Mouse (Mus musculus): ENCODE data around the gene Mmp19.
A peak's percentile ranks its signal among the peaks of the same experiment; 100 is the strongest.
"Not testable (repeated sequence)": the region's sequence is repeated elsewhere in the genome, so short reads cannot be mapped to it uniquely, and the experiment has no call there.

The Mmp19 gene

DNA sequence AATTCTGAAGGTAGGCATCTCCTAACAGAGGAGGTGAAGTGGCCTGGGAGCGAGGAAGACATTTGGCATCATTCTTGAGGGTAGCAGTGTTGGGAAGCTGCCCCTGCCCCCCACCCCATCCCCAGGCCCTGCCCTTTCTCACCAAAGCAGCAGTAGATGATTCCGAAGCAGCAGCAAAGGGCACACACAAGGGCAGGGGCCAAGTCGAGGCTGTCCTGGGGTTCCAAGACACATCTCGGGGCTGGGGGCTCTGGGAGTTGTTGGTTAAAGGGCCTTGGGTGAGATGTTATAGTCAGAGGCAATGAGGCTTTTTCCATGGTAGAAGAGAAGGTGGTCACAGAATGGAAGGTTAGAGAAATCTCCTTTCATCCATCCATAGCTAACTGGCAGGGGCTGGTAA is 12.2 kb downstream of the Mmp19 start:
- DNase-seq: no peak

DNA sequence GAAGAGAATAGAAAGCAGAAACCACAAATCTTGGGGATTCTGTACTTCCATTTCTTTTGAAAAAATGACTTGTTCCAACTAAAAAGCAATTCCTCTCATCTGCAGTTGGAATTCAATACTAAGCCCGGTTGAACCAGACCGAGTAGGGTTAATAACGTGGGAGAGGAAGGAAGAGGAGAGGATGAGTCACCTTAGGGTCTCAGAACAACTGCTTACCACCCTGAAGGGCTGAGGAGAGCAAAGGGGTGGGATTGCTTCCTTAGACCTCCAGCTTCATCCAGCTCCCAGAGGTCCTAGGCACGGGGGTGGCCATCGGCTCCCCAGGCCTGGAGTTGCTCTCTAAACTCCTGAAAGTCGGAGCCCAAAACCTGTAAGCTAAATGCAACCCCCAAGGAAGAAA is 12.7 kb downstream of the Mmp19 start:
- DNase-seq: no peak

DNA sequence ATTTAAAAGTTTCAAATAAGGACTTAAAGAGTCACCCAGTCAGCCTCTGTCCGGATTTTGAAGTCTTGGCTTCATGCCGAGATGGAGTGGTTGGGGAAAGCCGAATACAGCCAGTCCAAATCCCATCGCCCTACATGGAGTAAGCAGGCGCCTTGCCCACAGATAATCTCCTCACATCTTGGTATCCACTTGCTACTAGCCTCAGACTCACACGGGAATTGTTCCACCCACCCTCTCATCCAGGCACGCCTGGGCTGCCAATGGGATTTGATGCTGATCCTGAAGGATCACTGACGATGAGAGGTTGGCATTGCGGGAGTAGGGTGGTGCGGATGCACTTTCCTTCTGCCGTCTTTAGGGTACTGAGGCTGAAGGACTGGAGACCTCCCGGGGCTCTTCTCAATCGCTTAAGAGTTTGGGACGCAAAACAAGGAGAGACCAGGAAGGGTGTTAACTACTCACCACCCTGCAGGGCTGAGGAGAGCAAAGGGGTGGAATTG is 13.1 kb downstream of the Mmp19 start, which contains the start of gene Dnajc14:
TSS of gene Dnajc14 (plus strand) at position 292 of the 500 bp plus-strand sequence.
- DNase-seq: peak; percentile 81

DNA sequence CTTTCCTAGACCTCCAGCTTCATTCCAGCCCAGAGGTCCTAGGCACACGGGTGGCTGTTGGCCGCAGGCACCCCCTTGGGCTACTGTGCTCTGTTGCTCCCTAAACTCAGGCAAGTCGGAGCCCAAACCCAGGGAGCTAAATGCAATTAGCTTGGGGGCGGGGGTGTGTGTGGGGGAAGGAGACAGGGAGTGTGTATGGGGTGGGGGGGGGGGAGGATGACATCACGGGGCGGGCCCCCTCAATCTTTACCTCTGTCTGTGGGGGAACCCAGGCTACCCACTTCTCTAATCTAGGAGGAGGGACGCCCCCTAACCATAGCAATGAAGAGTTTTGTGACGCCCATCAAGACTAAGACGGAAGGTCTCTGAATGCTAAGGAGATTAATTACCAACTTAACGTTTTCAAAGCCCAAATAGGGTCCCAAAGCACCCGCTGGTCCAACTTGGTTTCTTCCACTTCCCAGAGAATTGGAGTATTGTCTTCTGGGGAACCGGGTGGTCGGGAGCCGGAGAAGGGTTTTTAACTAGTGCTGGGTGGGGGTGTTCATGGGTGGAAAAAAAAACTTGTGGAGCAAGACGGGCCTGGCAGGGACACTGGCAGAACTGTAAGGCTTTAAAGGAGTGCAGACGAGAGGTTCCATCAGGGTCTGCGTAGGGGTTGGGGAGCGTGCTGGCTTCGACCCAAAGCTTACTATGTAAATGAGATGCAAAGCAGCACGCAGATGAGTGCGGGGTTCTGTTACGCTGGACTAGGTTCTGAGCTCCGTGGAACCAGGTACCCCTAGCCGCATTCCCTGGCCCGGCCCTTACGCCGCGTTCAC is 13.8 kb downstream of the Mmp19 start, which contains the start of gene Tmem198b:
TSS of gene Tmem198b (minus strand) at position 100 of the 821 bp plus-strand sequence.
- DNase-seq: peak; percentile 78

GRCm38 (mm10) chr10:128805092-128806000 is 14.6 kb downstream of the Mmp19 start:
- DNase-seq: peak; percentile 97

- DNase-seq: no peak
Measured at GRCm38 (mm10) chr10:128806086-128806485, 15.4 kb downstream of the Mmp19 start.

- no peak for DNase-seq
Measured at GRCm38 (mm10) chr10:128807018-128807417, 16.3 kb downstream of the Mmp19 start.

- DNase-seq: no peak
Measured at GRCm38 (mm10) chr10:128817033-128817432, 26.3 kb downstream of the Mmp19 start, which contains the start of gene Sarnp. Gene Sarnp, plus strand, starts transcription at chr10:128817333.

DNA sequence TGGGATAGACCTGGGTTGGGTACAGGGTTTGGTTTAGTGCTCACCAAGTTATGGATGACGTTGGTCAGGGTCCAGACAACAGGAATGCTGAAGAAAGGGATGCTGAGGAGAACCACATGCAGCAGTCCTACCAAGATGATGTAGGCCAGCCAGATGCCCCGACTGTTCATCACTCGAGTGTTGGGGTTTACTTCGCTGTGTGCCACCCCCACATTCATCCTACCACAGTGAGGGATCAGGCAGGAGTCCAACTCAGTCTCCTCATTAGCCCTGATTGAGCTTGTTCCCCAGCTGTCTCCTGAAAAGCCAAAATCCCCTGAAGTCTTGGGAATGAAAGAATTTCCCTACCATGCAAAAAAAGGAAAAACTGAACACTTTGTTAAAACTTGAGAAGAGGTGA is 29.5 kb downstream of the Mmp19 start:
- peak; percentile 58 for DNase-seq

DNA sequence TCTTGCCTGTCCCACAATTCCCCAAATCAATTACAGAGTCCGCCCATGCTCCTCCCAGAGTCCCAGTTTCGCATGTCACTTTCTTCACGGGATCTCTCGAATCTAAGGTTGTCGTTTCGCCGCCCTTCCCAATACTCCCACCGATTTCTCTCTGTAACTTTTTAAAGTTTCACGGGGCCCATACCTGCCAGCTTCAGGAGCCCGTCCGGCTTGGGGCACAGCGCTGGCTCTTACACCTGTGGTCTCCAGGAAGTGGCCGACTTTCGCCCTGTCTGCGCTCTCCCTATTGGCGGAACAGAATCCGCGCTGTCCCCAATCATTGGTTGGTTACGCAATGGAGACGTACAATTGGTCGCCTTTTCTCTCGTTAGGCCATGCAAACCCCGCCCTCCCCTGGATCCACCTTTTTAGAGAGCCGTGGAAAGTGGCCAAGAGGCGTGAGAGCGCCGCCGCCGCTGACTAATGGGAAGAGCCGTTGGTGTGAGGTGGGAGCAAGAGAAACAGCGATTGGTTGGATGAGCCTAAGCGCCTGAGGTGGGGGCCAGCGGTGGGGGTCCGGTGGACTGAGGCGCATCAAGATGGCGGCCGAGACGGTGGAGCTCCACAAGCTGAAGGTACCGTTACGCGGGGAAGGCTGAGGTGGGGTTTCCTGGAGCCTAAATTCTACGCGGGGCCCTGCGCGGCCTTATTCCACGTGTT is 30.8 kb downstream of the Mmp19 start, which contains the start of gene Ormdl2:
TSS of gene Ormdl2 (minus strand) at position 288 of the 699 bp plus-strand sequence.
- DNase-seq: peak; percentile 99

DNA sequence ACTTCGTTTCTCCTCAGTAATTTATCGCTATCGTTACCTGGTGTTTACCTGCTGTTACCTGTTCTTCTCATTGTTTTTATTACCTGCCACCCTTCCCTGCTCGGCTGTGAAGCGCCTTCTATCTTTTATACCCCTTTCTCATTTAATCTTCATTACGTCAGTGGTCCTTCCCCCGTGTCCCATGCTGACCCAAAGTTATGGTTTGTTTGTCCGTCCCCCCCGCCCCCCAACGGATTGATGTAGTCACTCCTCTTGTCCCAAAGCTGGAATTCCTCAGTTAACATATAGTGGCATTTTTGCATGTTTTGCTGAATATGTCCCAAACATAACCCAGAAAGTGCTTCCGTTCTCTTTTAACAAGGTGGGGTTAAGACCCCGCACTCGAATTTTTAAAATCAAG is 31.4 kb downstream of the Mmp19 start:
- no peak for DNase-seq

DNA sequence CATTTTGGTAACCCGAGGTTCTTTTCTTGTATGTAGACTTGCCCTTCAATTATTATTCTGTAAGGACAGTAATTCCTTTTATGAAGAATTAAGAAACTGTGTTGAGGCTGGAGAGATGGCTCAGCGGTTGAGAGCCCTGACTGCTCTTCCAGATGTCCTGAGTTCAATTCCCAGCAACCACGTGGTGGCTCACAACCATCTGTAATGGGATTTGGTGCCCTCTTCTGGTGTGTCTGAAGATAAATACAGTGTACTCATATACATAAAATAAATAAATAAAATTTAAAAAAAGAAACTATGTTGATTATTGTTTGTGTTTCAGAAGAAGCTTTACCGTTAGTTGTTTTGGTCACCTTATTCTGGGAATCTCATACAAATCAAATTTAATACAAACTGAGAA is 32.4 kb downstream of the Mmp19 start:
- not testable (repeated sequence) for DNase-seq

DNA sequence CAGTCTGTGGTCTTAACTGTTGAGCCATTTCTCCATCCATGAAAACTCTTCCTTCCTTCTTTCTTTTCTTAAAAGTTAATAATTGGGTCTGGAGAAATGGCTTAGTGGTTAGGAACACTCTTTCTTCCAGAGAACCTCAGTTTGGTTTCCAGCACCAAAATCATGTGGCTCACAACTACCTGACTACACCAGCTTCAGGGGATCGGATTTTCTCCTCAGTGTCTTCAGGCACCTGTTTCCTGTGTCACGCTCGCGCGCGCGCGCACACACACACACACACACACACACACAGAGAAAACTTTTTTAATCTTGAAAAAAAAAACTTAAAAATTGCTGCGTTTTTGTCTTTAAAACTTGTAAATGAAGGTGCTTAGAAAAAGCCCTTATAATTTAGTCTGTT is 33.1 kb downstream of the Mmp19 start:
- no peak for DNase-seq

- DNase-seq: no peak
Measured at GRCm38 (mm10) chr10:128837400-128837799, 46.7 kb downstream of the Mmp19 start.

GRCm38 (mm10) chr10:128839434-128839833 is 48.7 kb downstream of the Mmp19 start:
- no peak for DNase-seq

DNA sequence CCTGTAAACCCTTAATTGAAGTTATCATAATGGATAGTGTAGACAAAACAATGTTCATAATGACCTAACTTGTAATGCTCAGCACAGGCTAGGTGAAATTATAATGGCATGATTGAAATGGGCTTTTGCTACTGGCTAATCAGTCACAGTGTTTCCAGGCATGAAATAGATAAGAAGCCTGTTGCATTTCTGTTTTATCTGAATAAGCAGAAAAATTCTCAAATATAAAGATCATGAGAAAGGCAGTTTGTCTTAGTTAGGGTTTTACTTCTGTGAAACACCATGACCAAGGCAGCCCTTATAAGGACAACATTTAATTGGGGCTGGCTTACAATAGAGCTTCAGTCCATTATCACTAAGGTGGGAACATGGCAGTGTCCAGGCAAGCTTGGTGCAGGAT is 49.9 kb downstream of the Mmp19 start:
- DNase-seq: no peak

- DNase-seq: no peak
Measured at GRCm38 (mm10) chr10:128843260-128843659, 52.5 kb downstream of the Mmp19 start.

DNA sequence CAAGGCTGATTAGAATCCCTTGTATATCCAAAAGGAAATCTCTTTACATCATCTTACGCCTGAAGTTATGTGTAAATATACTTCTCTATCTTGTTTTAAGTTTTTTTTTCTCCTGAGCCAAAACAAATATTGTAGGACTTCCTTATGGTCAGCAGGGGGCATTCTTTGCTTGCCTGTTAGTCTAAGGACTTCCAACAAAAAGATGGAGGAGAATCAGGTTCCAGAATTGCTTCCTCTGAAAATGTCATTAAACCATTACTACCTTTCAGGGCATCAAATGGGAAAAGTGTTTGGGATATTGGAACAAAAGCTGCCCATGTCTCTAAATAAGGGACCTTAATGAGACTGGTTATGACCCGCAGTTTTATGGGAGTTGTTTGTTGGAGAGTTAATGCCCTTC is 54.8 kb downstream of the Mmp19 start:
- no peak for DNase-seq

GRCm38 (mm10) chr10:128846664-128847063 is 56.0 kb downstream of the Mmp19 start:
- no peak for DNase-seq

DNA sequence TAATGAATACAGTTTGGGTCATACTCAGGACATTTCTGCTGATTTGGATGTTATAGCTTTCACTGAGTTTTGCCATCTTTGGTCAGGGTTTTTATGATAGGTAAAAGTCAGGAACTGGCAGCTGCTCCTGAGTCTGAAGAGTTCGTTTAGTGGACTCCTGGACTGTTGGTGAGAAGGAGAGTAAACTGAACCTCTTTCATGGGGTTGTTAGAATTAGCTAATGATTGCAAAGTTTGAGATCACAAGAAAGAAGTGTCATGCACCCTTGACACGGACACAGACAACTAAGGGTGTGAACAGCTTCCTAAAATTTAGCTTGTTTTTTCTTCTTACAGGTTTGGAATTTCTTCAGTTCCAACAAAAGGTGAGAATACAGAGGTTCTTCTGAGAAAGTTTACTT is 57.7 kb downstream of the Mmp19 start:
- no peak for DNase-seq

GRCm38 (mm10) chr10:128850339-128850738 is 59.6 kb downstream of the Mmp19 start:
- no peak for DNase-seq

All from layer of hippocampus, adult 9-11 months (tissue).